Mouse (Mus musculus) MN1 (cell line): ENCODE results near the gene Cdiptos.

ENCODE experiments used
- DNase-seq: peaks from one replicate; pipeline ENCODE4 v3.0.0-alpha.2; 2016; ENCODE audit warnings: low spot score

The Cdiptos gene

GRCm38 (mm10) chr7:127014320-127014719 lies 38.4 kb upstream of the Cdiptos start, which contains the start of gene Mvp:
Gene Mvp (minus strand): TSS chr7:127014621.
- peak; percentile 67 for DNase-seq

- no peak for DNase-seq
Measured at GRCm38 (mm10) chr7:127013385-127013784, 37.5 kb upstream of the Cdiptos start.

GRCm38 (mm10) chr7:127012845-127013244 lies 36.9 kb upstream of the Cdiptos start:
- no peak for DNase-seq

GRCm38 (mm10) chr7:127012374-127012773 lies 36.5 kb upstream of the Cdiptos start:
- DNase-seq, result no peak

GRCm38 (mm10) chr7:127011717-127012116 lies 35.8 kb upstream of the Cdiptos start:
- no peak for DNase-seq

GRCm38 (mm10) chr7:127011051-127011450 lies 35.2 kb upstream of the Cdiptos start:
- no peak for DNase-seq

- no peak for DNase-seq
Measured at GRCm38 (mm10) chr7:127009307-127010085, 33.6 kb upstream of the Cdiptos start.

- DNase-seq, result peak; percentile 69
Measured at GRCm38 (mm10) chr7:127008239-127009019, 32.5 kb upstream of the Cdiptos start.

GRCm38 (mm10) chr7:127007313-127008024 lies 31.6 kb upstream of the Cdiptos start:
- DNase-seq, result no peak

GRCm38 (mm10) chr7:127004122-127004875 lies 28.4 kb upstream of the Cdiptos start:
- no peak for DNase-seq

- DNase-seq, result no peak
Measured at GRCm38 (mm10) chr7:127003620-127004019, 27.7 kb upstream of the Cdiptos start.

- no peak for DNase-seq
Measured at GRCm38 (mm10) chr7:126999568-126999967, 23.7 kb upstream of the Cdiptos start.

GRCm38 (mm10) chr7:126996449-126996848 lies 20.6 kb upstream of the Cdiptos start:
- DNase-seq, result no peak

GRCm38 (mm10) chr7:126988816-126989215 lies 12.9 kb upstream of the Cdiptos start:
- DNase-seq, result no peak

- DNase-seq, result peak; percentile 63
Measured at GRCm38 (mm10) chr7:126986319-126986718, 10.4 kb upstream of the Cdiptos start.

- DNase-seq, result no peak
Measured at GRCm38 (mm10) chr7:126984667-126985444, 9.0 kb upstream of the Cdiptos start.

GRCm38 (mm10) chr7:126983113-126983512 lies 7.2 kb upstream of the Cdiptos start:
- no peak for DNase-seq

GRCm38 (mm10) chr7:126982054-126982453 lies 6.2 kb upstream of the Cdiptos start:
- no peak for DNase-seq

- no peak for DNase-seq
Measured at GRCm38 (mm10) chr7:126981601-126982000, 5.7 kb upstream of the Cdiptos start.

GRCm38 (mm10) chr7:126978841-126979240 lies 2.9 kb upstream of the Cdiptos start:
- no peak for DNase-seq

GRCm38 (mm10) chr7:126976878-126977459 lies 1.1 kb upstream of the Cdiptos start:
- peak; percentile 30 for DNase-seq
